In genomic region chr9:119680896-119681295, GRCm38 (mm10) we compare ENCODE assay signal across 11 mouse cellular contexts. TPM values are rescaled to one million over a fixed set of nuclear protein-coding genes. Genes with fewer than 3 reads are reported as not detected.
"Had no signal": no experiment of that assay in that cellular context is flagged by ENCODE, and none has a peak within 500 bp of the region (broad histone marks: within the 10 kb centered on the region; RNA-seq: fewer than 3 reads in every experiment).

No protein-coding gene starts in this region.

- DNase-seq: kidney, adult 18-20 months; kidney, adult 9 months; kidney, postnatal 14 days; kidney, postnatal 4 days; lung, adult 18-20 months; lung, postnatal 10 days; retina, postnatal 1 day; thymus, postnatal 25 days had no signal

RNA-seq across cellular contexts. Expression of gene Scn10a, which starts 38.2 kb away (rescaled TPM):
- total RNA-seq: layer of hippocampus, adult 18-20 months; layer of hippocampus, postnatal 14 days; megakaryocyte, adult 5-6 weeks had no signal
